Mouse (Mus musculus) CD4-positive naive resting alpha-beta T cell, adult 76 days (primary cell): Measurements from ENCODE around the gene P2rx3. TPM values are rescaled to one million over a fixed set of nuclear protein-coding genes. Genes with fewer than 3 reads are reported as not detected.

Experiments
- total RNA-seq: library from RNA; stranded (reverse); gene quantifications from one replicate; pipeline ENCODE4 v1.2.4, GENCODE M21; 2023

The P2rx3 gene
- total RNA-seq = 0.88 TPM

DNA sequence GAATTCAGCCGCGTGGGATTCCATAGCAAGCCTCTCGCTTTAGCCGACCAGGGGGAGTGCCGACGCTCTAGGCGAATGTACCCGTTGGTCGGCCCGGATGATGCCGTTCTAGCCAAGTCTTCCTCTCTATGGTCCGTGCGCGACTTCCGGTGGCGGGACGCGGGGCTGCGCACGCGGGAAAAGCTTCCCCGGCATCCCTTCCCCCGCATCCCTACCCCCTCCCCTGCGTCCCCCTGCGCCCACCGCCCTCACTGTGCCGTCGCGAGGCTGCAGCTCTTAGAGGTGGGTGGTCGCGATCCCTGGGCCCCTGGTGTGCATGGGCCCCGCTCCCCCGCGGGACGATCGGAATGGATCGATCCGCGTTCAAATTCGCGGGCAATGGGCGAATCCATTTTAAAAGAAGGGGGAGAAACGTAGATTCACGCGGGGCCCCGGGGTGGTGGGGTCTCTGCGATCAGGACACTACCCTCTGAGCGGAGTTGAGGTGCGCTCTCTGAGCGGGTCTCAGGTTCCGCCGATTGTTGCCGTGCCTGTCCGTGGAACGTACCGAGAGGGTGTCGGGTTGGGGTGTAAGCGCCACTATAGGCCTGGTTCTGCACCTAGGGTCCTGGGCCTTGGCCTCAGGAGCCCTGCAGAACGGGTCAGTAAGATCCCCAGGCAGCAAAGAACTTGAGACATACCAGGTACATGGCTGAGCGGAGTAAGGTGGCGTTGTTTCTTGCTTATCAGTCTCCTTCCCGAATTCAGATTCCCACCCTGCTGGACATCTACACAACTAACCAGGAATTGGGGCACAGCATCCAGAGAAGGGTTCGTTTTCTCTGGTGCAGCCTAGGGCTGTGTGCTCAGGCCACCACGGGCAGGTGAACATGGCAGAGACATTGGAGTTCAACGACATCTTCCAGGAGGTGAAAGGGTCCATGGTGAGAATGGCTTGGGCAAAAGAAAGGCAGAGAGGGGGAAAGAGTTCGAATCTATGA, at the start of gene P2rx3, which contains the start of gene Ssrp1:
Gene P2rx3, minus strand, starts transcription at position 416 of the 980 bp plus-strand sequence.
Gene Ssrp1, plus strand, starts transcription at position 188 of the 980 bp plus-strand sequence.

DNA sequence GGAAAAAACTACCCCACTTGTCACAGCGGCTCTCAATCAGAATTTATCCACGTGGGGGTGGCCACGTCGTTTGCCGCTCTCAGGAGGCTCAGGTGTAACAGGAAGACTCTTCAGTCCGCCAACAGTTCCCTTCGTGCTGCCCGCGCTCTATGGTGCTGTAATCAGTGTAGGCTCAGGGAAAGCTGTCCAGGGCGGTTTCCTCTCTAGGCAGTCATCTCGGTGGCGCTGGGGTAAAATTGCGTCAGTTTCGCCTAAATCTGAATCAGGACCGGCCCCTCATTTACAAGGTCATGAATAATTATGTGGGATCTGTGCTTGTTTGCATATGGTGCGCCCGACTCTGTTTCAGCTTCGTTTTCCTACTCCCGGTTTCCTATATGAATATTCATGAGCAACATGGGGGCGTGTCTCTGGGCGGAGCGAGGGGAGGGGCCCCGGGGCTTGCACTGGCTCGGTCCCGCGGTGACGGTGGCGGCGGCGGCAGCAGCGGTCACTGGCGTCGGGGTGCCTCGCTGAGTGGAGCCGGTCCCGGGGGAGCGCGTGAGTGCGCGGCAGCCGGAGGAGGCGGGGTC, 10.4 kb upstream of the P2rx3 start, which contains the start of gene Tnks1bp1:
Gene Tnks1bp1, plus strand, starts transcription at position 427 of the 572 bp plus-strand sequence.

DNA sequence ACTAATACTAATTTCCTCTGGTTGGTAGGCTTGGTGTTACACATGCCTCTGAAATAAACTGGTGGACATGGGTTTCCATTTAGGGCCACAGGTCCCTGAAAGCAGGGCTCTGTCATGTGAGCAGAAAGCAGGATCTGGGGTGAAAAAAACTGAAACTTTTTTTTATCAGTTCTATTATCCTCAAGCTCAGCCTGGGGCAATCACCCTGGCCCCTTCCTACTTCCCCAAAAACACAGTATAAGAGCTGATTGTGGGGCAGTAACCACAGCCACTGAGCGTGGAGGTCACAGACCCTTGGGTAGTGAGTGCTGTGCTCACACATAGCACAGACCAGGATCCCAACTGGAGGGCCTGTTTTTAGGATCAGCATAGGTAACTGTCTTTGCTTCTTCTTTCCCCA, 49.3 kb downstream of the P2rx3 start, which contains the start of gene Prg3:
Gene Prg3, plus strand, starts transcription at position 286 of the 400 bp plus-strand sequence.

DNA sequence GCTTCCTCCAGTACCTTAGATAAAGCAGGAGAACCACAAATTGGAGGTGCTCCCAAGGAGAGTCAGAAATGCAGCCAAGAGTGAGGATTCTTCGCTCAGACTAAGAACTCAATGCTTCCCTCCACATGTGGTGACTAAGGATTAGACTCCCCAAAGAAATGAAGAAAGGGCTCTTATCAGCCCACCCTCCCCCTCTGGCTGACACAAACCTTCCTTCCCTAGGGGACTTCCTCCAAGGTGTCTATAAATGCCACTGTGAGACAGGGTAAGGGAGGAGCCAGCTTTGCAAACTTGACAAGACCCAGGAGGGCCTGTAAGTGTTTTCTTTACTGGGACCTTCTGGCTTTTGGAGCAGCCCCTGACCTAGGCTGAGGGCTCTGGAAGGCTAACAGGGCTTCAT, 57.1 kb downstream of the P2rx3 start, which contains the start of gene Prg2:
Gene Prg2, plus strand, starts transcription at position 274 of the 400 bp plus-strand sequence.

Other genes with a start within 250 kb of the P2rx3 start
- 13.1 TPM for gene Ube2l6, start 238.6 kb downstream of the P2rx3 start, total RNA-seq
- not detected for gene Smtnl1, start 214.8 kb downstream of the P2rx3 start, total RNA-seq
- gene Timm10, start 210.5 kb downstream of the P2rx3 start, total RNA-seq = 9.4 TPM
- gene Slc43a1, start 198.6 kb downstream of the P2rx3 start, total RNA-seq = 1.4 TPM
- gene Rtn4rl2, start 150.8 kb downstream of the P2rx3 start, total RNA-seq = not detected
- gene Slc43a3, start 100.9 kb downstream of the P2rx3 start, total RNA-seq = 2.4 TPM
- 3.1 TPM for gene Prg2, start 57.0 kb downstream of the P2rx3 start, total RNA-seq
- not detected for gene Prg3, start 49.2 kb downstream of the P2rx3 start, total RNA-seq
- gene Ssrp1, start 228 bp downstream of the P2rx3 start, total RNA-seq = 161 TPM
- 29.9 TPM for gene Tnks1bp1, start 10.6 kb upstream of the P2rx3 start, total RNA-seq
- gene Aplnr, start 98.8 kb upstream of the P2rx3 start, total RNA-seq = not detected
- not detected for gene Lrrc55, start 159.7 kb upstream of the P2rx3 start, total RNA-seq